Mouse (Mus musculus): ENCODE measurements around the gene Lmo7. TPM values are rescaled to one million over a fixed set of nuclear protein-coding genes. Genes with fewer than 3 reads are reported as not detected.

The Lmo7 gene
- polyA plus RNA-seq, 1 experiment from 2014 or later: 18.7 TPM

- 68% methylated on average over 3 of the region's 3 CpGs for WGBS
- DNase-seq (ENCODE audit: low spot score) (no peak), ATAC-seq (replicated peaks; ENCODE audit: low FRiP score, low TSS enrichment, low read depth) (no peak)
- Histone ChIP-seq H3K27me3 (replicated peaks; ENCODE audit: control insufficient read depth, insufficient read depth, low read length) (no peaks in the 10 kb centered on the region), H3K27ac (ENCODE audit: low read depth) (no peak overlapping the region), H3K9me3 (ENCODE audit: control insufficient read depth, low read length) (no peaks in the 10 kb centered on the region), H3K4me2 (ENCODE audit: low read length) (no peak overlapping the region), H3K36me3 (ENCODE audit: control insufficient read depth, insufficient read depth, low read length) (no peaks in the 10 kb centered on the region), H3K4me3 (ENCODE audit: low read depth, low read length) (no peak overlapping the region), H3K9ac (ENCODE audit: low read length) (no peak overlapping the region), H3K4me1 (replicated peaks; ENCODE audit: control insufficient read depth, insufficient read depth, low read length) (no peaks in the 10 kb centered on the region)
Measured at GRCm38 (mm10) chr14:101834109-101834508, 104.4 kb downstream of the Lmo7 start.

- Histone ChIP-seq H3K36me3 (ENCODE audit: control insufficient read depth, insufficient read depth, low read length) (no peaks in the 10 kb centered on the region), H3K27me3 (replicated peaks; ENCODE audit: control insufficient read depth, insufficient read depth, low read length) (no peaks in the 10 kb centered on the region), H3K9ac (ENCODE audit: low read length) (no peak overlapping the region), H3K9me3 (ENCODE audit: control insufficient read depth, low read length) (no peaks in the 10 kb centered on the region), H3K4me2 (ENCODE audit: low read length) (no peak overlapping the region), H3K4me1 (replicated peaks; ENCODE audit: control insufficient read depth, insufficient read depth, low read length) (no peaks in the 10 kb centered on the region), H3K4me3 (ENCODE audit: low read depth, low read length) (no peak overlapping the region), H3K27ac (ENCODE audit: low read depth) (no peak overlapping the region)
- ATAC-seq (replicated peaks; ENCODE audit: low FRiP score, low TSS enrichment, low read depth) (no peak), DNase-seq (ENCODE audit: low spot score) (no peak)
- 80% methylated on average over 2 of the region's 2 CpGs for WGBS
Measured at GRCm38 (mm10) chr14:101836401-101836800, 106.6 kb downstream of the Lmo7 start.

GRCm38 (mm10) chr14:101837176-101837575 is 107.4 kb downstream of the Lmo7 start:
- 77% methylated on average over 6 of the region's 6 CpGs for WGBS
- DNase-seq (ENCODE audit: low spot score): no peak
- Histone ChIP-seq H3K36me3 (ENCODE audit: control insufficient read depth, insufficient read depth, low read length) (no peaks in the 10 kb centered on the region), H3K9me3 (ENCODE audit: control insufficient read depth, low read length) (no peaks in the 10 kb centered on the region), H3K4me3 (ENCODE audit: low read depth, low read length) (no peak overlapping the region), H3K9ac (ENCODE audit: low read length) (no peak overlapping the region), H3K27me3 (replicated peaks; ENCODE audit: control insufficient read depth, insufficient read depth, low read length) (no peaks in the 10 kb centered on the region), H3K4me2 (ENCODE audit: low read length) (no peak overlapping the region), H3K4me1 (replicated peaks; ENCODE audit: control insufficient read depth, insufficient read depth, low read length) (no peaks in the 10 kb centered on the region), H3K27ac (ENCODE audit: low read depth) (no peak overlapping the region)
- ATAC-seq (replicated peaks; ENCODE audit: low FRiP score, low TSS enrichment, low read depth): no peak

DNA sequence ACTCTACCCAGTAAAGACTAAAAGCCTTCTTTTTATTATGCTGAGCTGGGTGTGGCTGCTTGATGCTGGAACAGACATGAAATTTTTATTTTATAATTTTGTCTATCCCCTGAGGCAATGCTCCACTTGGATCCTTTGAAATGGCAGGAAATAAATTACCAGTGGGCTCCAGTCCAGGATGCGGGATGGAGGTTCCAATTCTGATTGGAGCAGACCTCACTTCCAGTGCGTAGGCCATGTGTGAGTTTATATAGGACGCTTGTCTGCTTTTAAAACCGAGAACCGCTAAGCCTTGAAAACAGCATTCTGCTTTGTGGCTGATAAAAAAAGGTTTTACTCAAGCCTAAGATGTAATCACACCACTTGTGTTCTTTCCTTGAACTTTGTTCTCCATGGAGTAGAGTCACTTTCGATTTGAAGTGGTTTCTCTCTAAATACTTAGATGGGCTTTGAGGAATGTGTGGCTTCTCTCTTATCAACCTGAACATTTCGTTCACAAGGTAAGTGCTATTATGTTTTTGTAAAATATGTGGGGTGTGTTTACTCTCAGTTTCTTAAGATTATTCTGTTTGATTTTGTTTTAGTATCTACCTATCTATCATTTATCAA is 108.6 kb downstream of the Lmo7 start:
- Histone ChIP-seq H3K4me3 (ENCODE audit: low read depth, low read length) (no peak overlapping the region), H3K4me2 (ENCODE audit: low read length) (no peak overlapping the region), H3K9ac (ENCODE audit: low read length) (no peak overlapping the region), H3K27me3 (replicated peaks; ENCODE audit: control insufficient read depth, insufficient read depth, low read length) (no peaks in the 10 kb centered on the region), H3K4me1 (replicated peaks; ENCODE audit: control insufficient read depth, insufficient read depth, low read length) (no peaks in the 10 kb centered on the region), H3K9me3 (ENCODE audit: control insufficient read depth, low read length) (no peaks in the 10 kb centered on the region), H3K27ac (ENCODE audit: low read depth) (no peak overlapping the region), H3K36me3 (ENCODE audit: control insufficient read depth, insufficient read depth, low read length) (no peaks in the 10 kb centered on the region)
- 61% methylated on average over 7 of the region's 7 CpGs for WGBS
- DNase-seq (ENCODE audit: low spot score) (no peak), ATAC-seq (replicated peaks; ENCODE audit: low FRiP score, low TSS enrichment, low read depth) (no peak)

GRCm38 (mm10) chr14:101839771-101840731 is 110.3 kb downstream of the Lmo7 start:
- 55% methylated on average over 24 of the region's 24 CpGs for WGBS
- DNase-seq (ENCODE audit: low spot score): peak; percentile 70

GRCm38 (mm10) chr14:101841271-101841670 is 111.5 kb downstream of the Lmo7 start:
- no peaks in the 10 kb centered on the region for H3K9me3 ChIP-seq (ENCODE audit: control insufficient read depth, low read length)
- peak overlapping the region; percentile 45 for H3K4me2 ChIP-seq (ENCODE audit: low read length)
- H3K27me3 ChIP-seq (replicated peaks; ENCODE audit: control insufficient read depth, insufficient read depth, low read length): no peaks in the 10 kb centered on the region
- DNase-seq (ENCODE audit: low spot score) (no peak), ATAC-seq (replicated peaks; ENCODE audit: low FRiP score, low TSS enrichment, low read depth) (no peak)
- H3K27ac ChIP-seq (ENCODE audit: low read depth): no peak overlapping the region
- H3K9ac ChIP-seq (ENCODE audit: low read length): peak overlapping the region; percentile 12
- no peaks in the 10 kb centered on the region for H3K36me3 ChIP-seq (ENCODE audit: control insufficient read depth, insufficient read depth, low read length)
- 76% methylated on average over 5 of the region's 5 CpGs for WGBS
- H3K4me1 ChIP-seq (replicated peaks; ENCODE audit: control insufficient read depth, insufficient read depth, low read length): no peaks in the 10 kb centered on the region
- peak overlapping the region; percentile 25 for H3K4me3 ChIP-seq (ENCODE audit: low read depth, low read length)

More at GRCm38 (mm10) chr14:101839771-101840731, 110.3 kb downstream of the Lmo7 start:
- peak overlapping the region; percentile 30 for H3K4me2 ChIP-seq (ENCODE audit: low read length)
- no peaks in the 10 kb centered on the region for H3K36me3 ChIP-seq (ENCODE audit: control insufficient read depth, insufficient read depth, low read length)
- H3K27me3 ChIP-seq (replicated peaks; ENCODE audit: control insufficient read depth, insufficient read depth, low read length): no peaks in the 10 kb centered on the region
- H3K4me1 ChIP-seq (replicated peaks; ENCODE audit: control insufficient read depth, insufficient read depth, low read length): no peaks in the 10 kb centered on the region
- no peaks in the 10 kb centered on the region for H3K9me3 ChIP-seq (ENCODE audit: control insufficient read depth, low read length)
- ATAC-seq (replicated peaks; ENCODE audit: low FRiP score, low TSS enrichment, low read depth): peak; percentile 94
- no peak overlapping the region; the same call in 1 of the 2 replicates for H3K9ac ChIP-seq (ENCODE audit: low read length)
- peak overlapping the region; percentile 63 for H3K27ac ChIP-seq (ENCODE audit: low read depth)
- H3K4me3 ChIP-seq (ENCODE audit: low read depth, low read length): peak overlapping the region; percentile 11; the same call in 1 of the 2 replicates

- 69% methylated on average over 6 of the region's 6 CpGs for WGBS
- H3K4me2 ChIP-seq (ENCODE audit: low read length): peak overlapping the region; percentile 45
- DNase-seq (ENCODE audit: low spot score) (no peak), ATAC-seq (replicated peaks; ENCODE audit: low FRiP score, low TSS enrichment, low read depth) (no peak)
- no peaks in the 10 kb centered on the region for H3K9me3 ChIP-seq (ENCODE audit: control insufficient read depth, low read length)
- H3K27me3 ChIP-seq (replicated peaks; ENCODE audit: control insufficient read depth, insufficient read depth, low read length): no peaks in the 10 kb centered on the region
- H3K36me3 ChIP-seq (ENCODE audit: control insufficient read depth, insufficient read depth, low read length): no peaks in the 10 kb centered on the region
- no peaks in the 10 kb centered on the region for H3K4me1 ChIP-seq (replicated peaks; ENCODE audit: control insufficient read depth, insufficient read depth, low read length)
- peak overlapping the region; percentile 25 for H3K4me3 ChIP-seq (ENCODE audit: low read depth, low read length)
- no peak overlapping the region; the same call in 1 of the 2 replicates for H3K9ac ChIP-seq (ENCODE audit: low read length)
- no peak overlapping the region for H3K27ac ChIP-seq (ENCODE audit: low read depth)
Measured at GRCm38 (mm10) chr14:101842521-101842920, 112.8 kb downstream of the Lmo7 start.

DNA sequence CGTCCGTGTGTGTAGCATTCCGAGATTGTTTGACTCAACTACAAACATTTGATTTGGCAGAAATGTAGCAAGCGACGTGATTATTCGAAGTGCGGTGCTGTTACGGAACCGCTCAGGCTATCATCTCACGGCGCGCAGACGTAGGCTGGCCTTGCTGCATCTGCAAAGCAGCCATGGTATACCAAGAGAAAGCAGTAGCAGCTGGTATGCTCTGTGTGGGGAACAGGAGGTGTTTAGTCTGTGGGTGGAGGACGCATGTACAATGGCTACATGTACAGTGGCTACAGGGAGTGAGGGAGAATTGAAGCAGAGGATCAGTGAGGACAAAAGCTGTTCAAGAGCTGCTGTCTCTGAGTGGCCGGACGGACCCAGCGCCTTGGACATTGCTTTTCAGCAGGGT is 113.7 kb downstream of the Lmo7 start:
- DNase-seq (ENCODE audit: low spot score): no peak
- Histone ChIP-seq H3K4me3 (ENCODE audit: low read depth, low read length) (no peak overlapping the region), H3K9ac (ENCODE audit: low read length) (no peak overlapping the region), H3K4me2 (ENCODE audit: low read length) (no peak overlapping the region), H3K4me1 (replicated peaks; ENCODE audit: control insufficient read depth, insufficient read depth, low read length) (no peaks in the 10 kb centered on the region), H3K9me3 (ENCODE audit: control insufficient read depth, low read length) (no peaks in the 10 kb centered on the region), H3K27me3 (replicated peaks; ENCODE audit: control insufficient read depth, insufficient read depth, low read length) (no peaks in the 10 kb centered on the region), H3K36me3 (ENCODE audit: control insufficient read depth, insufficient read depth, low read length) (no peaks in the 10 kb centered on the region), H3K27ac (ENCODE audit: low read depth) (no peak overlapping the region)
- WGBS: 87% methylated on average over 17 of the region's 17 CpGs
- ATAC-seq (replicated peaks; ENCODE audit: low FRiP score, low TSS enrichment, low read depth): no peak

All from intestine, embryonic 14.5 days (tissue).